Mouse (Mus musculus): ENCODE results near the gene Ifna4. TPM values are rescaled to one million over a fixed set of nuclear protein-coding genes. Genes with fewer than 3 reads are reported as not detected.

The Ifna4 gene
- polyA plus RNA-seq, 1 experiment from 2014 or later, result not detected

DNA sequence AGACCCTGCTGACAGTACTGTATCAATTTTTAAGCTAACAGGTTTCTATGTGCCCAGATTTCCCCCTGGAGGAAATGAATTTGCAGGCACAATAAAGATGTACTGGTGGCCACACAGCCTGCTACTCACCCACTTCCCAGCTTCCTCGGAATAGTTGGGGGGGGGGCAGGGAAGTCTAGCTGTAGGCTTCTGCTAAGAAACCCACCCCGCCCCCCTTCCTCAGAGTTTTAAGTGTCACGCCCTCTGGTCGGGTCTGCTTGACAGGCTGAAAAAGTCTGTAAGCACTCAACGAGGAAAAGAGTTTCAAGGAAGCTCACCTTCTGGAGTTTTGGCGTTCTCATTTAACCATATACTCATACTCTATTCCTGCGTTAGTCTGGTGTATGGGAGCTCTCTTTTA lies 21.6 kb downstream of the Ifna4 start:
- Histone ChIP-seq H3K4me3 (ENCODE audit: low read length) (no peak overlapping the region), H3K9ac (ENCODE audit: low read depth, low read length) (no peak overlapping the region), H3K4me2 (ENCODE audit: low read depth, low read length) (no peak overlapping the region), H3K27me3 (replicated peaks; ENCODE audit: control insufficient read depth, insufficient read depth, low read length) (no peaks in the 10 kb centered on the region; the same call in 1 of the 2 replicates), H3K4me1 (ENCODE audit: control insufficient read depth, insufficient read depth, low read length) (peaks cover 6% of the 10 kb centered on the region; the same call in 1 of the 2 replicates), H3K9me3 (ENCODE audit: control insufficient read depth, low read length) (no peaks in the 10 kb centered on the region), H3K27ac (ENCODE audit: low read length) (no peak overlapping the region), H3K36me3 (ENCODE audit: control insufficient read depth, insufficient read depth, low read length) (no peaks in the 10 kb centered on the region)
- WGBS, result 7% methylated on average over 7 of the region's 7 CpGs
- ATAC-seq, result no peak

DNA sequence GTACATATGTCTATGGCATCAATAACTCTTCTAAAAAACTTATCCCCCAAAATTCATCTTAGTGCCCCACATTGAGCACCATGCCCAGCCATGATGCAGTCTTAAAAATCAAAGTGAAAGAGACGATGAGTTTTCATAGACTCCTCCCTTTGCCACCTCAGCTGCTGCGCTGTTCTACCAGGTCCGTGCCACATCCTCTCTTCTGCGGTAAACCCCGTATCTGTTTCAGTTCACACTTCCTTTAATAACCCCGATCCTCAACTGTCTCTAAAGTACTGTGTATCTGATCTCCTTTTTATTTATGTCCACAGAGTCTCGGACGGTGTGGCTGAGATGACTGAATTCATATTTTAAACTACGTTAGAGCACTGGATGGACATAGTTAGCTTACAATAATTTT lies 22.9 kb downstream of the Ifna4 start:
- no peaks in the 10 kb centered on the region; the same call in 1 of the 2 replicates for H3K27me3 ChIP-seq (replicated peaks; ENCODE audit: control insufficient read depth, insufficient read depth, low read length)
- no peak overlapping the region for H3K4me2 ChIP-seq (ENCODE audit: low read depth, low read length)
- no peaks in the 10 kb centered on the region for H3K36me3 ChIP-seq (ENCODE audit: control insufficient read depth, insufficient read depth, low read length)
- no peak overlapping the region for H3K9ac ChIP-seq (ENCODE audit: low read depth, low read length)
- no peak for ATAC-seq
- no peak overlapping the region for H3K4me3 ChIP-seq (ENCODE audit: low read length)
- 65% methylated on average over 9 of the region's 9 CpGs for WGBS
- H3K27ac ChIP-seq (ENCODE audit: low read length), result no peak overlapping the region
- peaks cover 6% of the 10 kb centered on the region; the same call in 1 of the 2 replicates for H3K4me1 ChIP-seq (ENCODE audit: control insufficient read depth, insufficient read depth, low read length)
- no peaks in the 10 kb centered on the region for H3K9me3 ChIP-seq (ENCODE audit: control insufficient read depth, low read length)

- Histone ChIP-seq H3K4me3 (ENCODE audit: low read length) (no peak overlapping the region), H3K27me3 (replicated peaks; ENCODE audit: control insufficient read depth, insufficient read depth, low read length) (no peaks in the 10 kb centered on the region; the same call in 1 of the 2 replicates), H3K4me2 (ENCODE audit: low read depth, low read length) (no peak overlapping the region), H3K36me3 (ENCODE audit: control insufficient read depth, insufficient read depth, low read length) (no peaks in the 10 kb centered on the region), H3K9me3 (ENCODE audit: control insufficient read depth, low read length) (no peaks in the 10 kb centered on the region), H3K4me1 (ENCODE audit: control insufficient read depth, insufficient read depth, low read length) (peaks cover 6% of the 10 kb centered on the region; the same call in 1 of the 2 replicates), H3K9ac (ENCODE audit: low read depth, low read length) (no peak overlapping the region), H3K27ac (ENCODE audit: low read length) (no peak overlapping the region)
- WGBS, result 57% methylated on average over 6 of the region's 6 CpGs
- ATAC-seq, result no peak
These were observed 23.4 kb downstream of the Ifna4 start for GRCm38 (mm10) chr4:88865011-88865569.

- H3K9ac ChIP-seq (ENCODE audit: low read depth, low read length), result peak overlapping the region; percentile 69
- 2% methylated on average over 8 of the region's 8 CpGs for WGBS
- H3K27ac ChIP-seq (ENCODE audit: low read length), result no peak overlapping the region
- no peaks in the 10 kb centered on the region for H3K9me3 ChIP-seq (ENCODE audit: control insufficient read depth, low read length)
- H3K36me3 ChIP-seq (ENCODE audit: control insufficient read depth, insufficient read depth, low read length), result no peaks in the 10 kb centered on the region
- peak overlapping the region; percentile 96 for H3K4me2 ChIP-seq (ENCODE audit: low read depth, low read length)
- no peaks in the 10 kb centered on the region for H3K27me3 ChIP-seq (replicated peaks; ENCODE audit: control insufficient read depth, insufficient read depth, low read length)
- peaks cover 6% of the 10 kb centered on the region; the same call in 1 of the 2 replicates for H3K4me1 ChIP-seq (ENCODE audit: control insufficient read depth, insufficient read depth, low read length)
- peak; percentile 67 for ATAC-seq
- H3K4me3 ChIP-seq (ENCODE audit: low read length), result peak overlapping the region; percentile 62
These were observed 25.8 kb downstream of the Ifna4 start for GRCm38 (mm10) chr4:88867366-88867925.

GRCm38 (mm10) chr4:88867926-88868911 lies 26.6 kb downstream of the Ifna4 start:
- H3K4me2 ChIP-seq (ENCODE audit: low read depth, low read length), result peak overlapping the region; percentile 96
- no peaks in the 10 kb centered on the region for H3K27me3 ChIP-seq (replicated peaks; ENCODE audit: control insufficient read depth, insufficient read depth, low read length)
- peak overlapping the region; percentile 62 for H3K4me3 ChIP-seq (ENCODE audit: low read length)
- peak overlapping the region; percentile 69 for H3K9ac ChIP-seq (ENCODE audit: low read depth, low read length)
- H3K9me3 ChIP-seq (ENCODE audit: control insufficient read depth, low read length), result no peaks in the 10 kb centered on the region
- 6% methylated on average over 31 of the region's 31 CpGs for WGBS
- no peaks in the 10 kb centered on the region for H3K4me1 ChIP-seq (ENCODE audit: control insufficient read depth, insufficient read depth, low read length)
- peak; percentile 57 for ATAC-seq
- no peaks in the 10 kb centered on the region for H3K36me3 ChIP-seq (ENCODE audit: control insufficient read depth, insufficient read depth, low read length)
- peak overlapping the region; percentile 18; the same call in 1 of the 2 replicates for H3K27ac ChIP-seq (ENCODE audit: low read length)

- H3K9me3 ChIP-seq (ENCODE audit: control insufficient read depth, low read length), result no peaks in the 10 kb centered on the region
- WGBS, result 0% methylated on average over 2 of the region's 2 CpGs
- H3K9ac ChIP-seq (ENCODE audit: low read depth, low read length), result no peak overlapping the region
- H3K4me1 ChIP-seq (ENCODE audit: control insufficient read depth, insufficient read depth, low read length), result no peaks in the 10 kb centered on the region
- no peaks in the 10 kb centered on the region for H3K27me3 ChIP-seq (replicated peaks; ENCODE audit: control insufficient read depth, insufficient read depth, low read length)
- no peak overlapping the region for H3K4me3 ChIP-seq (ENCODE audit: low read length)
- no peak overlapping the region for H3K4me2 ChIP-seq (ENCODE audit: low read depth, low read length)
- ATAC-seq, result no peak
- no peak overlapping the region for H3K27ac ChIP-seq (ENCODE audit: low read length)
- no peaks in the 10 kb centered on the region for H3K36me3 ChIP-seq (ENCODE audit: control insufficient read depth, insufficient read depth, low read length)
These were observed 31.0 kb downstream of the Ifna4 start for GRCm38 (mm10) chr4:88872691-88873090.

- peak; percentile 26; the same call in 1 of the 2 replicates for ATAC-seq
These were observed 33.9 kb downstream of the Ifna4 start for GRCm38 (mm10) chr4:88875435-88876095.

GRCm38 (mm10) chr4:88876520-88876919 lies 34.9 kb downstream of the Ifna4 start:
- WGBS, result 80% methylated on average over 4 of the region's 4 CpGs
- Histone ChIP-seq H3K27me3 (replicated peaks; ENCODE audit: control insufficient read depth, insufficient read depth, low read length) (no peaks in the 10 kb centered on the region), H3K4me3 (ENCODE audit: low read length) (no peak overlapping the region), H3K36me3 (ENCODE audit: control insufficient read depth, insufficient read depth, low read length) (no peaks in the 10 kb centered on the region), H3K27ac (ENCODE audit: low read length) (no peak overlapping the region), H3K4me1 (ENCODE audit: control insufficient read depth, insufficient read depth, low read length) (no peaks in the 10 kb centered on the region), H3K9ac (ENCODE audit: low read depth, low read length) (no peak overlapping the region), H3K4me2 (ENCODE audit: low read depth, low read length) (no peak overlapping the region), H3K9me3 (ENCODE audit: control insufficient read depth, low read length) (no peaks in the 10 kb centered on the region)
- no peak for ATAC-seq

More at GRCm38 (mm10) chr4:88875435-88876095, 33.9 kb downstream of the Ifna4 start:
- H3K9me3 ChIP-seq (ENCODE audit: control insufficient read depth, low read length), result no peaks in the 10 kb centered on the region
- no peak overlapping the region for H3K9ac ChIP-seq (ENCODE audit: low read depth, low read length)
- H3K4me2 ChIP-seq (ENCODE audit: low read depth, low read length), result no peak overlapping the region
- H3K4me1 ChIP-seq (ENCODE audit: control insufficient read depth, insufficient read depth, low read length), result no peaks in the 10 kb centered on the region
- H3K27ac ChIP-seq (ENCODE audit: low read length), result no peak overlapping the region
- H3K36me3 ChIP-seq (ENCODE audit: control insufficient read depth, insufficient read depth, low read length), result no peaks in the 10 kb centered on the region
- WGBS, result 51% methylated on average over 4 of the region's 4 CpGs
- H3K4me3 ChIP-seq (ENCODE audit: low read length), result no peak overlapping the region
- no peaks in the 10 kb centered on the region for H3K27me3 ChIP-seq (replicated peaks; ENCODE audit: control insufficient read depth, insufficient read depth, low read length)

- no peak overlapping the region; the same call in 1 of the 2 replicates for H3K27ac ChIP-seq (ENCODE audit: low read length)
- H3K9me3 ChIP-seq (ENCODE audit: control insufficient read depth, low read length), result no peaks in the 10 kb centered on the region
- H3K4me3 ChIP-seq (ENCODE audit: low read length), result no peak overlapping the region
- 43% methylated on average over 10 of the region's 10 CpGs for WGBS
- no peak overlapping the region for H3K9ac ChIP-seq (ENCODE audit: low read depth, low read length)
- no peaks in the 10 kb centered on the region for H3K36me3 ChIP-seq (ENCODE audit: control insufficient read depth, insufficient read depth, low read length)
- no peaks in the 10 kb centered on the region for H3K27me3 ChIP-seq (replicated peaks; ENCODE audit: control insufficient read depth, insufficient read depth, low read length)
- no peaks in the 10 kb centered on the region for H3K4me1 ChIP-seq (ENCODE audit: control insufficient read depth, insufficient read depth, low read length)
- ATAC-seq, result peak; percentile 68
- no peak overlapping the region for H3K4me2 ChIP-seq (ENCODE audit: low read depth, low read length)
These were observed 36.6 kb downstream of the Ifna4 start for GRCm38 (mm10) chr4:88878246-88878645.

Data from intestine, embryonic 16.5 days (tissue).